Comparison of ENCODE assay signal across 8 mouse cellular contexts in genomic region chr14:20682498-20682897, GRCm38 (mm10). TPM values are rescaled to one million over a fixed set of nuclear protein-coding genes. Genes with fewer than 3 reads are reported as not detected.
DNase-seq lines count a peak whose midpoint lies in the region; ATAC-seq and TF ChIP-seq lines count a peak whose summit lies in the region.

No protein-coding gene starts in this region.

- TF ChIP-seq CTCF in CH12.LX (conservative IDR thresholded peaks at IDR 0.05 in 1 of 2, IDR thresholded peaks at IDR 0.05 in 1 of 2; ENCODE audit: low read depth in 2 of 2, low read length in 2 of 2) = no peak
- no peak for TF ChIP-seq CTCF in kidney, postnatal 0 days (IDR thresholded peaks at IDR 0.05; ENCODE audit: low read depth)

- TF ChIP-seq POLR2A in CH12.LX (IDR thresholded peaks at IDR 0.05; ENCODE audit: low read depth, low read length) = no peak

- ATAC-seq in kidney, postnatal 0 days (replicated peaks; ENCODE audit: low FRiP score, low read depth) = peak; percentile 75
- peak; percentile 59 for ATAC-seq in monocyte, adult 5-6 weeks (replicated peaks; ENCODE audit: insufficient number of reproducible peaks, low FRiP score, low TSS enrichment, poor library complexity, severe bottlenecking)
- no peak for ATAC-seq in forebrain, embryonic 12.5 days (ENCODE audit: low FRiP score)

- no peaks in the 10 kb centered on the region for H3K27me3 ChIP-seq in CH12.LX (replicated peaks)
- no peaks in the 10 kb centered on the region for H3K27me3 ChIP-seq in kidney, postnatal 0 days (ENCODE audit: insufficient read depth, low read length)
- no peaks in the 10 kb centered on the region for H3K27me3 ChIP-seq in forebrain, embryonic 12.5 days

- WGBS in kidney, postnatal 0 days = 40% methylated on average over 3 of the region's 3 CpGs
- WGBS in forebrain, embryonic 12.5 days = 79% methylated on average over 3 of the region's 3 CpGs

- in situ Hi-C loops in CH12.LX (cut with MboI; ENCODE audit: low pct_ligation_motif_present, low pct_unique_long_range_greater_than_20kb, low sequenced_read_pairs) = no loop called here

- no peaks in the 10 kb centered on the region for H3K9me3 ChIP-seq in CH12.LX (replicated peaks; ENCODE audit: low read length)
- no peaks in the 10 kb centered on the region for H3K9me3 ChIP-seq in kidney, postnatal 0 days (replicated peaks; ENCODE audit: low read length)
- H3K9me3 ChIP-seq in forebrain, embryonic 12.5 days = no peaks in the 10 kb centered on the region

- peak overlapping the region; percentile 7; the same call in 1 of the 2 replicates for H3K27ac ChIP-seq in CH12.LX (ENCODE audit: insufficient read depth, low read depth)
- no peak overlapping the region for H3K27ac ChIP-seq in kidney, postnatal 0 days
- no peak overlapping the region for H3K27ac ChIP-seq in forebrain, embryonic 12.5 days

- H3K36me3 ChIP-seq in CH12.LX (replicated peaks in 1 of 2; ENCODE audit: control insufficient read depth in 1 of 2, insufficient read depth in 1 of 2, low read length in 1 of 2) = peaks cover 90 to 100% of the 10 kb centered on the region in 2 experiments
- peaks cover 83% of the 10 kb centered on the region for H3K36me3 ChIP-seq in kidney, postnatal 0 days (ENCODE audit: insufficient read depth, low read length)
- peaks cover 97% of the 10 kb centered on the region for H3K36me3 ChIP-seq in forebrain, embryonic 12.5 days (replicated peaks)

- no peak for TF ChIP-seq RAD21 in CH12.LX (IDR thresholded peaks at IDR 0.05; ENCODE audit: low read depth, low read length)

- peak; percentile 41 for DNase-seq in 3134 (ENCODE audit: extremely low read depth, insufficient read length, low spot score)
- no peak for DNase-seq in CH12.LX (ENCODE audit: extremely low read depth)
- DNase-seq in kidney, postnatal 0 days (ENCODE audit: low spot score) = peak; percentile 22
- DNase-seq in layer of hippocampus, adult 8-10 months (ENCODE audit: low spot score in 2 of 2) = no peak
- no peak for DNase-seq in gastrocnemius, postnatal 4 days (ENCODE audit: low spot score in 2 of 2)
- DNase-seq in embryo, embryonic 10 days (ENCODE audit: low spot score) = no peak

- peaks cover 4% of the 10 kb centered on the region; the same call in 1 of the 2 replicates for H3K79me2 ChIP-seq in CH12.LX (replicated peaks; ENCODE audit: control insufficient read depth, extremely low read depth, insufficient read depth, poor library complexity, severe bottlenecking)

- H3K4me2 ChIP-seq in CH12.LX (ENCODE audit: insufficient read depth, low read depth, poor library complexity, severe bottlenecking) = no peak overlapping the region
- no peak overlapping the region for H3K4me2 ChIP-seq in kidney, postnatal 0 days (ENCODE audit: low read length)
- no peak overlapping the region for H3K4me2 ChIP-seq in forebrain, embryonic 12.5 days

- no peak overlapping the region for H3K4me3 ChIP-seq in CH12.LX (replicated peaks in 1 of 3; ENCODE audit: low read depth in 2 of 3, low read length in 2 of 3, poor library complexity in 1 of 3)
- H3K4me3 ChIP-seq in kidney, postnatal 0 days (replicated peaks; ENCODE audit: low read depth, low read length) = no peak overlapping the region
- H3K4me3 ChIP-seq in forebrain, embryonic 12.5 days (replicated peaks) = no peak overlapping the region

- no peak for TF ChIP-seq EP300 in CH12.LX (IDR thresholded peaks at IDR 0.05; ENCODE audit: low read length)

- no peak overlapping the region for H3K9ac ChIP-seq in CH12.LX (ENCODE audit: insufficient read depth, low read depth)
- H3K9ac ChIP-seq in kidney, postnatal 0 days (ENCODE audit: low read depth, low read length) = no peak overlapping the region
- no peak overlapping the region for H3K9ac ChIP-seq in forebrain, embryonic 12.5 days

- dilution Hi-C loops in CH12.LX (cut with MboI; ENCODE audit: extremely low pct_ligation_motif_present, extremely low pct_unique_long_range_greater_than_20kb, low sequenced_read_pairs) = no loop called here

- peaks cover 14 to 18% of the 10 kb centered on the region in 2 experiments for H3K4me1 ChIP-seq in CH12.LX (ENCODE audit: control insufficient read depth in 1 of 2, insufficient read depth in 2 of 2)
- H3K4me1 ChIP-seq in kidney, postnatal 0 days (replicated peaks; ENCODE audit: insufficient read depth, low read length) = no peaks in the 10 kb centered on the region
- no peaks in the 10 kb centered on the region for H3K4me1 ChIP-seq in forebrain, embryonic 12.5 days

TF ChIP-seq in CH12.LX, 34 proteins besides CTCF, POLR2A, EP300 and RAD21:
- no peak for TF ChIP-seq MAFK (IDR thresholded peaks at IDR 0.05; ENCODE audit: insufficient replicate concordance, low read length)
- TF ChIP-seq TCF12 (IDR thresholded peaks at IDR 0.05; ENCODE audit: low read depth, low read length) = peak; percentile 82
- peak; percentile 45 for TF ChIP-seq ETS1 (conservative IDR thresholded peaks at IDR 0.05; ENCODE audit: low read depth, low read length)
- no peak for TF ChIP-seq MYC (IDR thresholded peaks at IDR 0.05; ENCODE audit: low read depth, low read length)

RNA-seq across cellular contexts. Expression of gene Sec24c, which starts 8.4 kb away (rescaled TPM):
- total RNA-seq in CH12.LX (2012; rRNA removed) = 95.9 and 103 TPM in 2 replicates
- total RNA-seq in CH12.LX (2014; rRNA removed) = 51.2 and 57.0 TPM in 2 replicates
- 107 and 122 TPM in 2 replicates for polyA plus RNA-seq in CH12.LX (2012; ENCODE audit: insufficient read length, low read depth)
- polyA plus RNA-seq in kidney, postnatal 0 days (2015; fragmentation: Nextera tagmentation; extraction: Ambion mirVana) = 57.3 and 62.8 TPM in 2 replicates
- total RNA-seq in monocyte, adult 5-6 weeks (2017) = 156 to 200 TPM (median 191 TPM) in 3 replicates
- 100 to 1,000 TPM; 107 to 130 (median 112) TPM for total RNA-seq in layer of hippocampus, adult 8-10 months (2022)
- total RNA-seq in gastrocnemius, postnatal 4 days (2021) = 10 to 100 TPM; 95.4 to 97.9 TPM
- 87.6 and 94.8 TPM in 2 replicates for polyA plus RNA-seq in forebrain, embryonic 12.5 days (2016; fragmentation: Nextera tagmentation; extraction: Ambion mirVana)

RNA-seq across cellular contexts. Expression of gene Fut11, which starts 12.3 kb away (rescaled TPM):
- total RNA-seq in CH12.LX (2012; rRNA removed) = 2.6 and 2.9 TPM in 2 replicates
- total RNA-seq in CH12.LX (2014; rRNA removed) = 3.5 and 3.7 TPM in 2 replicates
- polyA plus RNA-seq in CH12.LX (2012; ENCODE audit: insufficient read length, low read depth) = 3.8 and 4.0 TPM in 2 replicates
- 21.6 and 22.4 TPM in 2 replicates for polyA plus RNA-seq in kidney, postnatal 0 days (2015; fragmentation: Nextera tagmentation; extraction: Ambion mirVana)
- total RNA-seq in monocyte, adult 5-6 weeks (2017) = 5.0 to 9.7 TPM (median 8.2 TPM) in 3 replicates
- 10 to 100 TPM; 14.6 to 15.8 (median 15.0) TPM for total RNA-seq in layer of hippocampus, adult 8-10 months (2022)
- total RNA-seq in gastrocnemius, postnatal 4 days (2021) = 10 to 100 TPM; 16.0 to 16.4 TPM
- 20.5 and 23.3 TPM in 2 replicates for polyA plus RNA-seq in forebrain, embryonic 12.5 days (2016; fragmentation: Nextera tagmentation; extraction: Ambion mirVana)

RNA-seq across cellular contexts. Expression of gene Synpo2l, which starts 14.3 kb away (rescaled TPM):
- total RNA-seq in CH12.LX (2012; rRNA removed) = 0.04 TPM in 2 replicates
- not detected in 2 replicates for total RNA-seq in CH12.LX (2014; rRNA removed)
- polyA plus RNA-seq in CH12.LX (2012; ENCODE audit: insufficient read length, low read depth) = 0.13 and 0.26 TPM in 2 replicates
- 0.32 and 0.33 TPM in 2 replicates for polyA plus RNA-seq in kidney, postnatal 0 days (2015; fragmentation: Nextera tagmentation; extraction: Ambion mirVana)
- total RNA-seq in monocyte, adult 5-6 weeks (2017) = not detected in 3 replicates
- total RNA-seq in layer of hippocampus, adult 8-10 months (2022) = under 1 TPM; 0.19 to 0.54 (median 0.27) TPM
- total RNA-seq in gastrocnemius, postnatal 4 days (2021) = 100 to 1,000 TPM; 274 to 291 TPM
- 0.24 and 0.50 TPM in 2 replicates for polyA plus RNA-seq in forebrain, embryonic 12.5 days (2016; fragmentation: Nextera tagmentation; extraction: Ambion mirVana)

RNA-seq across cellular contexts. Expression of gene Chchd1, which starts 20.3 kb away (rescaled TPM):
- total RNA-seq in CH12.LX (2012; rRNA removed) (184 and 191 TPM in 2 replicates), CH12.LX (2014; rRNA removed) (391 and 402 TPM in 2 replicates)
- polyA plus RNA-seq in CH12.LX (2012; ENCODE audit: insufficient read length, low read depth) = 157 and 166 TPM in 2 replicates
- polyA plus RNA-seq in kidney, postnatal 0 days (2015; fragmentation: Nextera tagmentation; extraction: Ambion mirVana) = 195 and 223 TPM in 2 replicates
- 61.2 to 77.6 TPM (median 74.5 TPM) in 3 replicates for total RNA-seq in monocyte, adult 5-6 weeks (2017)
- 10 to 100 TPM; 47.7 to 53.5 (median 51.3) TPM for total RNA-seq in layer of hippocampus, adult 8-10 months (2022)
- 10 to 100 TPM; 78.0 to 85.7 TPM for total RNA-seq in gastrocnemius, postnatal 4 days (2021)
- 268 and 275 TPM in 2 replicates for polyA plus RNA-seq in forebrain, embryonic 12.5 days (2016; fragmentation: Nextera tagmentation; extraction: Ambion mirVana)

RNA-seq across cellular contexts. Expression of gene Zswim8, which starts 24.9 kb away (rescaled TPM):
- total RNA-seq in CH12.LX (2012; rRNA removed) (22.6 and 22.8 TPM in 2 replicates), CH12.LX (2014; rRNA removed) (8.7 and 9.5 TPM in 2 replicates)
- polyA plus RNA-seq in CH12.LX (2012; ENCODE audit: insufficient read length, low read depth) = 33.9 and 39.6 TPM in 2 replicates
- 20.2 and 20.6 TPM in 2 replicates for polyA plus RNA-seq in kidney, postnatal 0 days (2015; fragmentation: Nextera tagmentation; extraction: Ambion mirVana)
- 36.0 to 67.6 TPM (median 60.8 TPM) in 3 replicates for total RNA-seq in monocyte, adult 5-6 weeks (2017)
- 100 to 1,000 TPM; 170 to 210 (median 191) TPM for total RNA-seq in layer of hippocampus, adult 8-10 months (2022)
- 10 to 100 TPM; 81.5 to 83.6 TPM for total RNA-seq in gastrocnemius, postnatal 4 days (2021)
- 46.0 and 46.5 TPM in 2 replicates for polyA plus RNA-seq in forebrain, embryonic 12.5 days (2016; fragmentation: Nextera tagmentation; extraction: Ambion mirVana)

Comparison
In these comparisons a context has a peak if more than half of its experiments do, and no peak if none do; other contexts are left out.
1. DNase-seq: peak in 3134 (single experiment) and kidney, postnatal 0 days (single experiment); none in CH12.LX (single experiment), layer of hippocampus, adult 8-10 months (0 of 2), gastrocnemius, postnatal 4 days (0 of 2) and embryo, embryonic 10 days (single experiment).
2. RNA of gene Synpo2l, which starts 14.3 kb away (total RNA-seq): 274 to 291 TPM in gastrocnemius, postnatal 4 days; 0.19 to 0.54 TPM in layer of hippocampus, adult 8-10 months, 0.04 TPM in CH12.LX and not detected in monocyte, adult 5-6 weeks; every median in the first group is over 100 times any median in the second.